Mouse (Mus musculus) natural killer cell, adult 2 months (primary cell): Measurements from ENCODE around the gene Vtn.

Source experiments
- DNase-seq, 2 experiments: peaks; one replicate each; pipeline ENCODE4 v3.0.0; 2022; ENCODE audit warnings: low spot score in 2 of 2

The Vtn gene

GRCm38 (mm10) chr11:78497544-78498522 lies 1.1 kb upstream of the Vtn start, which contains the start of gene Sarm1:
TSS of gene Sarm1 (minus strand) at chr11:78497754.
- DNase-seq, result peak; percentile 97

- no peak for DNase-seq
Observed at GRCm38 (mm10) chr11:78499543-78499942, 652 bp downstream of the Vtn start.

GRCm38 (mm10) chr11:78500623-78501202 lies 1.8 kb downstream of the Vtn start:
- no peak for DNase-seq

- no peak for DNase-seq
Observed at GRCm38 (mm10) chr11:78501529-78501928, 2.6 kb downstream of the Vtn start.

GRCm38 (mm10) chr11:78502909-78503650 lies 4.2 kb downstream of the Vtn start, which contains the start of gene Sebox:
TSS of gene Sebox (plus strand) at chr11:78503447.
- DNase-seq, result no peak

- DNase-seq, result no peak
Observed at GRCm38 (mm10) chr11:78505430-78505829, 6.5 kb downstream of the Vtn start.

GRCm38 (mm10) chr11:78509148-78509547 lies 10.3 kb downstream of the Vtn start:
- DNase-seq, result peak in 1 of 2 experiments; percentile 41

- peak; percentile 82 to 89 for DNase-seq
Observed at GRCm38 (mm10) chr11:78512025-78512957, 13.4 kb downstream of the Vtn start, which contains the start of the genes Tmem199 and Poldip2. TSS of gene Tmem199 (minus strand) at chr11:78512172. TSS of gene Poldip2 (plus strand) at chr11:78512193.

- DNase-seq, result no peak
Observed at GRCm38 (mm10) chr11:78513106-78513790, 14.4 kb downstream of the Vtn start.

GRCm38 (mm10) chr11:78515549-78516325 lies 16.8 kb downstream of the Vtn start:
- no peak for DNase-seq

GRCm38 (mm10) chr11:78518931-78519330 lies 20.0 kb downstream of the Vtn start:
- no peak for DNase-seq

- no peak for DNase-seq
Observed at GRCm38 (mm10) chr11:78521880-78522279, 23.0 kb downstream of the Vtn start.

- DNase-seq, result no peak
Observed at GRCm38 (mm10) chr11:78522481-78522997, 23.6 kb downstream of the Vtn start.

- DNase-seq, result no peak
Observed at GRCm38 (mm10) chr11:78523241-78523955, 24.5 kb downstream of the Vtn start.

GRCm38 (mm10) chr11:78524838-78525237 lies 25.9 kb downstream of the Vtn start:
- DNase-seq, result no peak

GRCm38 (mm10) chr11:78528714-78529113 lies 29.8 kb downstream of the Vtn start:
- DNase-seq, result no peak

- DNase-seq, result no peak
Observed at GRCm38 (mm10) chr11:78530001-78530400, 31.1 kb downstream of the Vtn start.

GRCm38 (mm10) chr11:78531046-78531445 lies 32.2 kb downstream of the Vtn start:
- DNase-seq, result no peak
